Mouse (Mus musculus) liver, embryonic 15.5 days (tissue): ENCODE measurements around the gene Slc7a11. TPM values are rescaled to one million over a fixed set of nuclear protein-coding genes. Genes with fewer than 3 reads are reported as not detected.

Experiments used
- ATAC-seq: fragments of 200-750 bp; cut with Nextera tagmentation; 2 replicates; pipeline ENCODE4 v1.8.0; 2017; ENCODE audit warnings: moderate number of reproducible peaks, mild to moderate bottlenecking, moderate library complexity; ENCODE audit not compliant: insufficient read depth
- H3K27ac ChIP-seq: fragments of 300-500 bp; sonication (generic); replicated peaks from 2 replicates; pipeline ENCODE4 v1.5.1; 2015; ENCODE audit warnings: mild to moderate bottlenecking, inconsistent platforms
- H3K27me3 ChIP-seq: fragments of 300-500 bp; sonication (generic); 2 replicates; pipeline ENCODE4 v1.6.1; 2015; ENCODE audit warnings: mild to moderate bottlenecking, inconsistent platforms
- H3K36me3 ChIP-seq: fragments of 300-500 bp; sonication (generic); replicated peaks from 2 replicates; pipeline ENCODE4 v1.6.1; 2015; ENCODE audit warnings: moderate library complexity, mild to moderate bottlenecking, inconsistent platforms
- H3K4me1 ChIP-seq: fragments of 300-500 bp; sonication (generic); replicated peaks from 2 replicates; pipeline ENCODE4 v1.6.1; 2015; ENCODE audit warnings: inconsistent platforms
- H3K4me2 ChIP-seq: fragments of 300-500 bp; sonication (generic); 2 replicates; pipeline ENCODE4 v1.6.1; 2015; ENCODE audit warnings: moderate library complexity, mild to moderate bottlenecking, inconsistent platforms
- H3K4me3 ChIP-seq: fragments of 300-500 bp; sonication (generic); replicated peaks from 2 replicates; pipeline ENCODE4 v1.5.1; 2015; ENCODE audit warnings: mild to moderate bottlenecking, inconsistent platforms
- H3K9ac ChIP-seq: fragments of 300-500 bp; sonication (generic); 2 replicates; pipeline ENCODE4 v1.6.1; 2015; ENCODE audit warnings: moderate library complexity, mild to moderate bottlenecking, inconsistent platforms
- H3K9me3 ChIP-seq: fragments of 300-500 bp; sonication (generic); replicated peaks from 2 replicates; pipeline ENCODE4 v1.6.1; 2016; ENCODE audit warnings: inconsistent platforms
- WGBS: fragments of 180-500 bp; shearing (Covaris S2); methylation state at CpG from one replicate; pipeline ENCODE4 v1.1.7; 2015; ENCODE audit warnings: mixed read lengths; ENCODE audit not compliant: insufficient replicate concordance; 5-methylcytosine and 5-hydroxymethylcytosine counted together
- polyA plus RNA-seq: library from polyadenylated mRNA; unstranded; fragments of >200 nt; fragmentation: Nextera tagmentation; extraction: Ambion mirVana; gene quantifications from 2 replicates; pipeline ENCODE4 v1.2.1, GENCODE M21; 2015

The Slc7a11 gene
- polyA plus RNA-seq, 1 experiment from 2014 or later, result 0.13 TPM

GRCm38 (mm10) chr3:50367175-50367574 lies 76.2 kb downstream of the Slc7a11 start:
- H3K4me3 ChIP-seq, result no peak overlapping the region
- no peaks in the 10 kb centered on the region for H3K4me1 ChIP-seq
- WGBS, result 41% methylated on average over 3 of the region's 3 CpGs
- H3K36me3 ChIP-seq, result no peaks in the 10 kb centered on the region
- no peak overlapping the region for H3K27ac ChIP-seq
- H3K9ac ChIP-seq, result no peak overlapping the region
- no peak for ATAC-seq
- H3K4me2 ChIP-seq, result no peak overlapping the region
- H3K9me3 ChIP-seq, result no peaks in the 10 kb centered on the region
- H3K27me3 ChIP-seq, result no peaks in the 10 kb centered on the region

GRCm38 (mm10) chr3:50363659-50364058 lies 79.8 kb downstream of the Slc7a11 start:
- Histone ChIP-seq H3K4me3 (no peak overlapping the region), H3K9me3 (no peaks in the 10 kb centered on the region), H3K9ac (no peak overlapping the region), H3K36me3 (no peaks in the 10 kb centered on the region), H3K27ac (no peak overlapping the region), H3K4me2 (no peak overlapping the region), H3K4me1 (no peaks in the 10 kb centered on the region), H3K27me3 (no peaks in the 10 kb centered on the region)
- WGBS, result 64% methylated on average over 3 of the region's 3 CpGs
- ATAC-seq, result no peak

GRCm38 (mm10) chr3:50347081-50347480 lies 96.3 kb downstream of the Slc7a11 start:
- ATAC-seq, result no peak
- no peaks in the 10 kb centered on the region for H3K36me3 ChIP-seq
- WGBS, result 38% methylated on average over 1 of the region's 1 CpGs
- no peaks in the 10 kb centered on the region for H3K9me3 ChIP-seq
- no peaks in the 10 kb centered on the region for H3K27me3 ChIP-seq
- no peak overlapping the region for H3K27ac ChIP-seq
- no peaks in the 10 kb centered on the region for H3K4me1 ChIP-seq
- H3K9ac ChIP-seq, result no peak overlapping the region
- no peak overlapping the region for H3K4me2 ChIP-seq
- no peak overlapping the region for H3K4me3 ChIP-seq

- Histone ChIP-seq H3K4me3 (no peak overlapping the region), H3K9me3 (no peaks in the 10 kb centered on the region), H3K36me3 (no peaks in the 10 kb centered on the region), H3K9ac (no peak overlapping the region), H3K27me3 (no peaks in the 10 kb centered on the region), H3K4me2 (no peak overlapping the region), H3K4me1 (no peaks in the 10 kb centered on the region), H3K27ac (no peak overlapping the region)
- 79% methylated on average over 1 of the region's 1 CpGs for WGBS
- no peak for ATAC-seq
These were observed 99.0 kb downstream of the Slc7a11 start for GRCm38 (mm10) chr3:50344411-50344810.

- WGBS, result 67% methylated on average over 8 of the region's 8 CpGs
- H3K4me3 ChIP-seq, result no peak overlapping the region
- no peaks in the 10 kb centered on the region for H3K4me1 ChIP-seq
- no peak overlapping the region for H3K4me2 ChIP-seq
- no peak overlapping the region for H3K27ac ChIP-seq
- no peaks in the 10 kb centered on the region for H3K9me3 ChIP-seq
- no peaks in the 10 kb centered on the region for H3K36me3 ChIP-seq
- no peak for ATAC-seq
- H3K27me3 ChIP-seq, result no peaks in the 10 kb centered on the region
- no peak overlapping the region for H3K9ac ChIP-seq
These were observed 118.9 kb downstream of the Slc7a11 start for GRCm38 (mm10) chr3:50324524-50324923.

GRCm38 (mm10) chr3:50323881-50324280 lies 119.5 kb downstream of the Slc7a11 start:
- WGBS, result 74% methylated on average over 7 of the region's 7 CpGs
- Histone ChIP-seq H3K27ac (no peak overlapping the region), H3K4me1 (no peaks in the 10 kb centered on the region), H3K4me3 (no peak overlapping the region), H3K9ac (no peak overlapping the region), H3K27me3 (no peaks in the 10 kb centered on the region), H3K9me3 (no peaks in the 10 kb centered on the region), H3K4me2 (no peak overlapping the region), H3K36me3 (no peaks in the 10 kb centered on the region)
- ATAC-seq, result no peak

- H3K27me3 ChIP-seq, result no peaks in the 10 kb centered on the region
- no peaks in the 10 kb centered on the region for H3K4me1 ChIP-seq
- H3K9me3 ChIP-seq, result no peaks in the 10 kb centered on the region
- H3K4me2 ChIP-seq, result no peak overlapping the region
- no peak for ATAC-seq
- no peak overlapping the region for H3K9ac ChIP-seq
- H3K36me3 ChIP-seq, result no peaks in the 10 kb centered on the region
- no peak overlapping the region for H3K4me3 ChIP-seq
- no peak overlapping the region for H3K27ac ChIP-seq
- WGBS, result 26% methylated on average over 2 of the region's 2 CpGs
These were observed 122.6 kb downstream of the Slc7a11 start for GRCm38 (mm10) chr3:50320862-50321261.

GRCm38 (mm10) chr3:50318074-50318473 lies 125.3 kb downstream of the Slc7a11 start:
- no peaks in the 10 kb centered on the region for H3K4me1 ChIP-seq
- H3K4me3 ChIP-seq, result no peak overlapping the region
- H3K27ac ChIP-seq, result no peak overlapping the region
- H3K4me2 ChIP-seq, result no peak overlapping the region
- H3K9ac ChIP-seq, result no peak overlapping the region
- H3K36me3 ChIP-seq, result no peaks in the 10 kb centered on the region
- H3K9me3 ChIP-seq, result no peaks in the 10 kb centered on the region
- no peaks in the 10 kb centered on the region for H3K27me3 ChIP-seq
- WGBS, result 48% methylated on average over 3 of the region's 3 CpGs
- ATAC-seq, result no peak

GRCm38 (mm10) chr3:50313816-50314215 lies 129.6 kb downstream of the Slc7a11 start:
- Histone ChIP-seq H3K27ac (no peak overlapping the region), H3K4me1 (no peaks in the 10 kb centered on the region), H3K4me2 (no peak overlapping the region), H3K9ac (no peak overlapping the region), H3K36me3 (no peaks in the 10 kb centered on the region), H3K27me3 (no peaks in the 10 kb centered on the region), H3K9me3 (no peaks in the 10 kb centered on the region), H3K4me3 (no peak overlapping the region)
- no peak for ATAC-seq
- 59% methylated on average over 3 of the region's 3 CpGs for WGBS

GRCm38 (mm10) chr3:50307339-50308327 lies 135.8 kb downstream of the Slc7a11 start:
- no peaks in the 10 kb centered on the region for H3K9me3 ChIP-seq
- H3K9ac ChIP-seq, result no peak overlapping the region
- ATAC-seq, result no peak
- H3K27me3 ChIP-seq, result no peaks in the 10 kb centered on the region
- H3K27ac ChIP-seq, result no peak overlapping the region
- no peak overlapping the region for H3K4me3 ChIP-seq
- H3K4me1 ChIP-seq, result no peaks in the 10 kb centered on the region
- WGBS, result 61% methylated on average over 14 of the region's 14 CpGs
- no peak overlapping the region for H3K4me2 ChIP-seq
- no peaks in the 10 kb centered on the region for H3K36me3 ChIP-seq

GRCm38 (mm10) chr3:50306334-50306733 lies 137.1 kb downstream of the Slc7a11 start:
- no peaks in the 10 kb centered on the region for H3K36me3 ChIP-seq
- H3K27me3 ChIP-seq, result no peaks in the 10 kb centered on the region
- no peak overlapping the region for H3K4me2 ChIP-seq
- H3K27ac ChIP-seq, result no peak overlapping the region
- H3K4me3 ChIP-seq, result no peak overlapping the region
- ATAC-seq, result no peak
- 69% methylated on average over 8 of the region's 8 CpGs for WGBS
- H3K9ac ChIP-seq, result no peak overlapping the region
- H3K9me3 ChIP-seq, result no peaks in the 10 kb centered on the region
- no peaks in the 10 kb centered on the region for H3K4me1 ChIP-seq
